Mouse (Mus musculus) heart, embryonic 12.5 days (tissue): ENCODE data around the gene Gjc2. TPM values are rescaled to one million over a fixed set of nuclear protein-coding genes. Genes with fewer than 3 reads are reported as not detected.

Source experiments
- ATAC-seq: fragments of 200-750 bp; cut with Nextera tagmentation; 2 replicates; pipeline ENCODE4 v1.8.0; 2017; ENCODE audit warnings: moderate TSS enrichment, moderate library complexity; ENCODE audit not compliant: insufficient number of reproducible peaks, low FRiP score
- H3K27ac ChIP-seq: fragments of 300-500 bp; sonication (generic); 2 replicates; pipeline ENCODE4 v1.5.1; 2016; ENCODE audit warnings: mild to moderate bottlenecking, moderate library complexity; ENCODE audit not compliant: poor library complexity, severe bottlenecking
- H3K27me3 ChIP-seq: fragments of 300-500 bp; sonication (generic); replicated peaks from 2 replicates; pipeline ENCODE4 v1.6.1; 2016; ENCODE audit warnings: mild to moderate bottlenecking, moderate library complexity
- H3K36me3 ChIP-seq: fragments of 300-500 bp; sonication (generic); 2 replicates; pipeline ENCODE4 v1.6.1; 2016; ENCODE audit warnings: mild to moderate bottlenecking, moderate library complexity
- H3K4me1 ChIP-seq: fragments of 300-500 bp; sonication (generic); replicated peaks from 2 replicates; pipeline ENCODE4 v1.6.1; 2016; ENCODE audit warnings: mild to moderate bottlenecking
- H3K4me2 ChIP-seq: fragments of 300-500 bp; sonication (generic); 2 replicates; pipeline ENCODE4 v1.6.1; 2016; ENCODE audit warnings: mild to moderate bottlenecking, moderate library complexity
- H3K4me3 ChIP-seq: fragments of 300-500 bp; sonication (generic); 2 replicates; pipeline ENCODE4 v1.5.1; 2016; ENCODE audit warnings: mild to moderate bottlenecking
- H3K9ac ChIP-seq: fragments of 300-500 bp; sonication (generic); 2 replicates; pipeline ENCODE4 v1.6.1; 2016; ENCODE audit warnings: mild to moderate bottlenecking, moderate library complexity
- H3K9me3 ChIP-seq: fragments of 300-500 bp; sonication (generic); replicated peaks from 2 replicates; pipeline ENCODE4 v1.6.1; 2016; ENCODE audit warnings: mild to moderate bottlenecking, moderate library complexity
- WGBS: fragments of 180-500 bp; shearing (Covaris S2); methylation state at CpG from one replicate; pipeline ENCODE4 v1.1.7; 2016; 5-methylcytosine and 5-hydroxymethylcytosine counted together
- polyA plus RNA-seq: library from polyadenylated mRNA; unstranded; fragments of >200 nt; fragmentation: Nextera tagmentation; extraction: Ambion mirVana; gene quantifications from 2 replicates; pipeline ENCODE4 v1.2.1, GENCODE M21; 2016

Gjc2 gene
- polyA plus RNA-seq, 1 experiment from 2014 or later: 0.13 TPM

DNA sequence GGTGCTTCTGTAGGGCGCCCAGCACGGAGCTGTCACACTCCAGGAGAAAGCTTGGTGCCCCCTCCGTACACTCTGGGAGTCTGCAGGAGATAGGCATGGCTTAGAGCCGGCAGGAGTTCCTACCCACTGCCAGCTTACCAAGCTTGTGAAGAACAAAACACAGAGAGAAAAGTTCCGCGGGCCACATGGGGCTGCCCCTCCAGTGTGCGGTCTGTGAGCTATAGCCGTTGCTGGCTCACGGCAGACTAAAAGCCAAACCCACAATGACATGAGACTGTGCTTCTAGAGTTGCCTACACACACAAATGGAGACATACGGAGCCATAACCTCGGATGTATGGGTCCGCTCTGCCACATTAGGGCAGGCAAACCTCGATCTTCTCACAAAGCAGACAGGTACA is 23.9 kb downstream of the Gjc2 start:
- Histone ChIP-seq H3K9me3 (no peaks in the 10 kb centered on the region), H3K9ac (no peak overlapping the region), H3K4me3 (no peak overlapping the region), H3K27me3 (no peaks in the 10 kb centered on the region), H3K36me3 (peaks cover 39% of the 10 kb centered on the region), H3K4me2 (no peak overlapping the region), H3K4me1 (peaks cover 27% of the 10 kb centered on the region), H3K27ac (no peak overlapping the region)
- WGBS: 92% methylated on average over 13 of the region's 13 CpGs
- ATAC-seq: no peak

DNA sequence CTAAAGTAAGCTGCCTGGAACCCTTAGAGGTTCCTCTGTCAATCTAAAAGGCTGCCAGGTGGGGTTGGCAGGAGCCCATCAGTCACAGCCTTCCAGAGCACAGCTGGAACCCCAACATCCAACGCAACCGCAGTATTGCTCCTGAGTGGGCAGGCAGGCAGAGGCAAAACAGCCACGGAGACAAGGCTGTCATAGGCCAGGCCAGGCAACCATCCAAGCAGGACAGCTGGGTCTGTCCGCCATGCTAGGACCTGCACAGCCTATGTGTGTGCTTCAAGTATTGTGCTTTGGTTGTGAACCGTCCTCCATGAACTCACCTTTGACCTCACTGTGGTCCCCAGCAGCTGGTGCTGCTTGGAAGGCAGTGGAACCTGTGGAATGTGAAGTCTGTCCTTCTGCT is 27.1 kb downstream of the Gjc2 start:
- Histone ChIP-seq H3K9ac (no peak overlapping the region; the same call in 1 of the 2 replicates), H3K27ac (no peak overlapping the region), H3K27me3 (no peaks in the 10 kb centered on the region), H3K4me1 (peaks cover 9% of the 10 kb centered on the region; the same call in 1 of the 2 replicates), H3K4me3 (no peak overlapping the region), H3K36me3 (peaks cover 39% of the 10 kb centered on the region), H3K9me3 (no peaks in the 10 kb centered on the region), H3K4me2 (no peak overlapping the region)
- ATAC-seq: no peak
- WGBS: 91% methylated on average over 5 of the region's 5 CpGs

DNA sequence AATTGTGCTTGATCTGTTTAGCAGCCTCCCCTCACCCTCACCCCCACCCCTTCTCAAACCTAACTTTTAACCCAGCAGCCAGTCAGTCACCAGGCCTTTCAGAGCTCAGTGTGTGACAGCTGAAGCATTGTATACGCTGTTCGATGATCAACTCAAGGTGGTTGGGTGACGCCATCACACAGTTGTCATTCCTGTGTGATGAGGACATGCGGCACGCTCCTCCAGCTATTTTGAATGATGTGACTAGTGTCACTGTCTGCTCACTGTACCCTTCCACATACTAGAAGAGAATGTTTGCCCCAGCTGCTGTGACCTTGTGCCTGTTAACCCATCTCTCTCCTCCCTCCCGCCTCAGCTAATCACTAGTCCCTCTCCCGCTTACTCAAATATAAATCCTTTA is 28.8 kb downstream of the Gjc2 start:
- no peak overlapping the region for H3K9ac ChIP-seq
- H3K4me2 ChIP-seq: no peak overlapping the region
- peaks cover 33% of the 10 kb centered on the region for H3K36me3 ChIP-seq
- peak overlapping the region; percentile 64 for H3K27ac ChIP-seq
- peak; percentile 61; the same call in 1 of the 2 replicates for ATAC-seq
- 58% methylated on average over 7 of the region's 7 CpGs for WGBS
- H3K4me3 ChIP-seq: no peak overlapping the region
- peaks cover 9% of the 10 kb centered on the region; the same call in 1 of the 2 replicates for H3K4me1 ChIP-seq
- no peaks in the 10 kb centered on the region for H3K9me3 ChIP-seq
- no peaks in the 10 kb centered on the region for H3K27me3 ChIP-seq

DNA sequence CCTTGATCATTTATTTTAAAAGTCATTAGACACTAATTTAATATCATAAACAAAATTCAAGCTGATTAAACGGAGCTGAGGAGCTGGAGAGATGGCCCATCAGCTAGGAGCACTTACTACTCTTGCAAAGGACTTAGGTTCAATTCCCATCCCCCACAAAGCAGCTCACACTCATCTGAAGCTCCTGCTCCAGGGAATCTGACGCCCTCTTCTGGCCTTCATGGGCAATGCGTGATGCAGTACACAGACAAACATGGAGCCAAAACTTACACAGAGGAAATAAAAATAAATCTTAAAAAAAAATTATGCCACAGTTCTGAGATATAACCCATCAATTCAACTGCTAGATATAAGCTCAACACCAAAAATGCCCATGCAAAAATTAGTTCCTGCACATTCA is 31.3 kb downstream of the Gjc2 start:
- no peak for ATAC-seq

DNA sequence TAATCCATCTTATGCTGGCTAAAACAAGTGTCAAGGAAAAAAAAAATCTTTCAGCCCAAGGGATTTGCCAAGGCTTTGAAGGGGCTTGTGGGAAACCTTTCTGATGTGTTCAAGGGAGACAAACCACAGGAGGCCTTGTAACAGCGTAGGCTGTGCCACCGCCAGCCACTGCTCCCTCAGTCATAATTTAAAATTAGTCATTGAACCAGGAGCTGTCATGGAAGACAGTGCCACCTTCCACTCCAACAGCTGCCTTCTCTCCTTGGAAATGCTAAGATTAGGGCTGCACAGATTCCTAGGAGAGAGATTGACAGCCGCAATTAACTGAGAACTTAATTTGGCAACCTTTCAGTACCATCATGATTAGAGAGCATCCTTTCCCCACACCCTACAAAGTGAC is 33.7 kb downstream of the Gjc2 start:
- no peak overlapping the region for H3K27ac ChIP-seq
- H3K36me3 ChIP-seq: no peaks in the 10 kb centered on the region
- H3K9me3 ChIP-seq: no peaks in the 10 kb centered on the region
- no peaks in the 10 kb centered on the region; the same call in 1 of the 2 replicates for H3K27me3 ChIP-seq
- no peak overlapping the region for H3K4me2 ChIP-seq
- 63% methylated on average over 3 of the region's 3 CpGs for WGBS
- H3K4me1 ChIP-seq: 0 out of 2 replicates have a peak, but pooled peaks cover 3% of the 10 kb centered on the region
- H3K9ac ChIP-seq: no peak overlapping the region
- H3K4me3 ChIP-seq: no peak overlapping the region
- no peak for ATAC-seq

More for the DNA sequence above, 31.3 kb downstream of the Gjc2 start:
- H3K36me3 ChIP-seq: peaks cover 12% of the 10 kb centered on the region
- H3K4me1 ChIP-seq: peaks cover 9% of the 10 kb centered on the region; the same call in 1 of the 2 replicates
- H3K4me2 ChIP-seq: no peak overlapping the region
- H3K9ac ChIP-seq: no peak overlapping the region
- no peak overlapping the region for H3K27ac ChIP-seq
- H3K4me3 ChIP-seq: no peak overlapping the region
- H3K27me3 ChIP-seq: no peaks in the 10 kb centered on the region
- no peaks in the 10 kb centered on the region for H3K9me3 ChIP-seq
- 23% methylated on average over 3 of the region's 3 CpGs for WGBS

DNA sequence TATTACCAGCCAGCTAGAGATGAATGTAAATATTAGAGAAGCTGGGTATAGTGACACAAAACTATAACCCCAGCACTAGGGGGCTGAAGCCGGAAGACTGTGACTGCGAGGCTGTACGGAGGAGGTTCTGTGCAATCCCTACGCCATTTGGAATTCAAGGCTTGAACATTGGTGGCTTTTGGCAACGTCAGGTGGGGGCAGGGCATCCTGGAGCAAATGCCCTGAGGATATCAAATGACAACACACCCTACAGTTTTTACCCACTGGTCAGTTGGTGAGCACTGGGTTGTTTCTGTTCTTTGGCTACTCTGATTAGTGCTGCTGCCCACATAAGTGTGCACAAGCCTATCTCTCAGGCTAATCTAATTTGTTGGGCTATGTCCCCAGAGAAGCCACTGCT is 40.1 kb downstream of the Gjc2 start:
- 76% methylated on average over 5 of the region's 5 CpGs for WGBS
- Histone ChIP-seq H3K9me3 (no peaks in the 10 kb centered on the region), H3K27me3 (no peaks in the 10 kb centered on the region; the same call in 1 of the 2 replicates), H3K4me2 (no peak overlapping the region), H3K9ac (no peak overlapping the region), H3K27ac (no peak overlapping the region), H3K4me1 (peaks cover 32% of the 10 kb centered on the region), H3K4me3 (no peak overlapping the region), H3K36me3 (no peaks in the 10 kb centered on the region)
- no peak for ATAC-seq

DNA sequence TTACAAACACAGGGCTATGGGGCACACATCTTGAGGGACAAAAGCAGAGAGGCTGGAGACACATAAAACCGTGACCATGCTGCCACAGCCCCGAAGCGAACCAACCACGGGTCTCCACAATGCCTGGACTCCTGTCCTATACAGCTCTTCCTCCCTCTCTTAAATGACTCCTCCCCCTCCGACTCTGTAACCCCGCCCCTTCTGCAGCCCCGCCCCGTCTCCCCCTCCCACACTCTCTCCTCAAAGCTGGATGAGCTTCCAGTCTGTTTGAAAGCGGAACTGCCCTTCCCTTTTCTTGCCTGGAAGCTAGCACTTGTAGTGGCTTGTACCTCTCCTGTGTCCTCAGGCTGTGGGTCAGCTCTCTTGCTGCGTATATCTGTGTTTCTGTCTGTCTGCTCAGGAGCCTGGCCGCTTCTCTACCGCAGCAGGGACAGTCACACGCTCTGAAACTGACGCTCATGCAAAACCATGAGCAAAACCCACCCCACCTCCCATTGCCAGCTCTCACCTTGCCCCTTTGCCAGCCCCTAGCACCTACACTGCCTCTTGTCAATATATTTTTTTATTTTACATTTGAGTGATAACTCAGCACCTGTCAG is 41.1 kb downstream of the Gjc2 start:
- Histone ChIP-seq H3K4me3 (peak overlapping the region; percentile 18), H3K27ac (peak overlapping the region; percentile 22), H3K36me3 (no peaks in the 10 kb centered on the region), H3K9me3 (no peaks in the 10 kb centered on the region), H3K4me2 (peak overlapping the region; percentile 57), H3K9ac (peak overlapping the region; percentile 34; the same call in 1 of the 2 replicates), H3K4me1 (peaks cover 42% of the 10 kb centered on the region), H3K27me3 (peaks cover 6% of the 10 kb centered on the region)
- peak; percentile 26; the same call in 1 of the 2 replicates for ATAC-seq
- 9% methylated on average over 14 of the region's 14 CpGs for WGBS

DNA sequence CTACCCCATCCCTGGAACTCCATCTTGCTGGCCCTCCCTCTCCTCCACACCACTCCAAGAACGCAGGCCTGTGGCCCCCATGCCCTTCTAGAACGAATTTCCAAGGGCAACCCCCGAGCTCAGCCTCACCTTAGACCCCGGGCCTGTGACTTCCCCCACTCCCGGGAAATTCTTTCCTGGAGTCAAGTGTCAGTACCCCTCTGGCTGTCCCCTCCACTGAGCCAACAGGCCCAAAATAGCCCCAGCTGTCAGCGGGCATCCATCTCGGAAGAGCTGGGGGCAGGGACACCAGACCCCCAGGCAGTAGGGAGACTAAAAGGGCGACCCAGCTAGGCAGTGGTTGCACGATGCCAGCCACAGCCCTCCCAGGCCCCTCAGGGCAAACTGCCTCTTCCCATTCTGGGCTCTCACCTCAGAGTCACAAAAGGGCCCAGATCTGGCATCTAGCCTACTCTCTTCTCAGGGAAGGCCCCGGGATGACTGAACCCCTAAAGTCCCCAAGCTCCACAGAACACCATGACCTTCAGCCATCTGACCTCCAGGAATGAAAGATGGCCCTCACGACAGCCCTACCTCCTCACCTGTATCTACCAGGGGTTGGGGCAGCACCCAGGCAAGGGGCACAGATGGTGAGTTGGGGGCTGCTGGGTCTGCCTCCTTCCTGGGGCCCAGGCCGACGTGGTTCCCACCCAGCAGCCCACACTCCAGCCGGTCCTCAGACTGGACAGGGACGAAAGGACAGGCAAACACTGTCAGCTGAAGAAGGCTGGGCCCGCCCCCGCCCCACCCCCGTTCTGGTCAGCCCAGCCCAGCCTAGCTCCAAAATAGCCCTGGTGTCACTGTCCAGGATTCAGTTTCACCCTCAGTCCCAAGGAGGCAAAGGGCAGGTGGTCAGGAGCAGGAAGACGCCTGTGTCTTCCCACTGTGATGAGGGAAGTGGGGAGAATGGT is 44.2 kb downstream of the Gjc2 start:
- Histone ChIP-seq H3K4me3 (peak overlapping the region; percentile 39), H3K9me3 (no peaks in the 10 kb centered on the region), H3K27ac (peak overlapping the region; percentile 92), H3K36me3 (peaks cover 12% of the 10 kb centered on the region), H3K4me2 (peak overlapping the region; percentile 70), H3K4me1 (peaks cover 69% of the 10 kb centered on the region), H3K9ac (peak overlapping the region; percentile 69), H3K27me3 (peaks cover 36% of the 10 kb centered on the region)
- ATAC-seq: peak; percentile 63
- WGBS: 35% methylated on average over 19 of the region's 19 CpGs

DNA sequence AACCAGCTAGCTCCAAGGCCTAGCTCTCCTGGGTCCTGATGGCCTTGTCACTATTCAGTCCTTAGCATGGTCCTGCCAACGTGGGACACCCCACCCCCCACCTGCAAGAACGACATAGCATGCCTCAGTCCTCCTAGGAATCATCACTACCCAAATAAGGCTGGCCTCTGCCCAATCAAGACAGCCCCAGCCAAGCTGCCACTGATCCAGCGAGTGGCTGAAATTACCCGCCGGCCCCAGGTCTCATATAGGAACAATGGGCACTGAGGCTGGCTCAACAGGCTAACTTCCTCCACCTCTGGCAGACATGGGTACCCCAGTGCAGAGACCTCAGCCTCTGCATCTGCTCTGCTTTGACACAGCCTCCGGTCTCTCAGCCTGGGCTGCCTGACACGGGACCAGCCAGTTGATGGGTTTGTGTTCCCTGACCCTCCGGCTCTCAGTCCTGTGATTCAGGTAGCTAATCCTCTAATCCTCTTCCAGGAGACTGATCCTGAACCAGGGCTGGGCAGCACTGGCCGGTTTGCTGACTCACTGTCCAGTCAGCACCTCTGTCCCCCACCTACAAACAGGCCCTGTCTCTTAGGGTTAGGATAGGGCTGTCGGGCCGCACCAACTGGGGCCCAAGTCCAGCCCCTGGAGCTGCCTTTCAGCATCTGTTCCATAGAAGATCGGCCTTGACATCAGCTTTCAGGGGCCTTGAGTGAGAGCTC is 45.9 kb downstream of the Gjc2 start:
- peaks cover 52% of the 10 kb centered on the region for H3K27me3 ChIP-seq
- no peak for ATAC-seq
- peak overlapping the region; percentile 69 for H3K9ac ChIP-seq
- H3K4me3 ChIP-seq: peak overlapping the region; percentile 39
- H3K27ac ChIP-seq: peak overlapping the region; percentile 92
- WGBS: 43% methylated on average over 12 of the region's 12 CpGs
- H3K36me3 ChIP-seq: peaks cover 29% of the 10 kb centered on the region
- peak overlapping the region; percentile 70 for H3K4me2 ChIP-seq
- H3K4me1 ChIP-seq: peaks cover 67% of the 10 kb centered on the region
- no peaks in the 10 kb centered on the region for H3K9me3 ChIP-seq

DNA sequence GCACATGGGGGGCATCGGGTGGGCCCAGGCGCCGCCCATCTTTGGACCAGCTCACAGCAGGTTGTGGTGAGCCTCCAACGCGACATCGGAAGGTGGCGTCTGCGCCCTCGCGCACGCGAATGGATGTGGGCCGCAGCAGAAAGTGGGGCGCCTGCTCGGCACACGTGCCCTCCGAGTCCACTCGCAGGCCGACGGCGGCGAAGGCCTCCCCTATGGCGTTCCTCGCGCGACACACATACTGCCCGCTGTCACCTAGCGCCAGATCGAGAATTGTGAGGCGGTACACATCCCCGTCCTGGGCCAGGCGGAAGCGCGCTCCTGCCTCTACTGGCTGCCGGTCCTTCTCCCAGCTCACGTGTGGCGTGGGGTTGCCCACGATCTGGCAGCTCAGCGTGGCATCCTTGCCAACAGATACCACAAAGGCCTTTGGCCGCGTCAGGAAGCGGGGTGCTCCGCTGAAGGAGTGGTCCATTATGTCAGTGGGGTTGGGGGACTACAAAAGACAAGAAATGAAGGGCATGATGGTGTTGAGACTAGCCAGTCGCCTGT is 47.0 kb downstream of the Gjc2 start, which contains the start of gene Obscn:
Obscn (minus strand) TSS at position 499 of the 549 bp plus-strand sequence.
- Histone ChIP-seq H3K4me1 (peaks cover 61% of the 10 kb centered on the region), H3K9me3 (no peaks in the 10 kb centered on the region), H3K27me3 (peaks cover 62% of the 10 kb centered on the region)

More for the DNA sequence above, 47.0 kb downstream of the Gjc2 start, which contains the start of gene Obscn:
- Histone ChIP-seq H3K4me2 (peak within 1 kb of the TSS; percentile 70), H3K27ac (peak within 1 kb of the TSS; percentile 92), H3K36me3 (peaks cover 40% of the 10 kb centered on the region), H3K4me3 (peak within 1 kb of the TSS; percentile 39), H3K9ac (peak within 1 kb of the TSS; percentile 69)
- 22% methylated on average over 44 of the region's 44 CpGs for WGBS
- ATAC-seq: no peak
